Mouse (Mus musculus) right cerebral cortex, postnatal 10 days (tissue): ENCODE measurements at regions not wholly inside any gene's neighbourhood (a gene's known extent, or its start where the extent isn't known, plus 50 kb on each side); places are given as distances from the start of the nearest gene placed in this dataset.

Experiments
- DNase-seq, 2 experiments: peaks; one replicate each; pipeline ENCODE4 v3.0.0; 2021; ENCODE audit warnings: low spot score in 2 of 2

DNA sequence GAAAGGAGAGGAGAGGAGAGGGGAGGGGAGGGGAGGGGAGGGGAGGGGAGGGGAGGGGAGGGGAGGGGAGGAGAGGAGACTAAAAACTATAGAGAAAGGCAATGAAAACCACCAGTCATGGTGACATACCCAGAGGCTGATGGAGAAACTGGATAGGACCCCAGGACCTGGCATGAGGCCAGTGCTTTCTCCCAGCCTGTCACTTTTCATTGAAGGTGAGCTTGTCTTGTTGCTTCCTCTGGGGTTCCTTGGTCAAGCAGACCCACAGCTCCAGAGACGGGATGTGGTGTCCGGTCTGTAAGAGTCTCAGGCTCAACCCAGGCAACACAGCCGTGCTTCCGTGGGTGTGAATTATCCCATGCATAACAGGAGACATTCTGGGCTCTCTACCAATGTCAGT, 69.8 kb upstream of the Egln3 start:
- no peak for DNase-seq

- DNase-seq: no peak
These were observed 69.0 kb upstream of the Egln3 start for GRCm38 (mm10) chr12:54272696-54273095.

DNA sequence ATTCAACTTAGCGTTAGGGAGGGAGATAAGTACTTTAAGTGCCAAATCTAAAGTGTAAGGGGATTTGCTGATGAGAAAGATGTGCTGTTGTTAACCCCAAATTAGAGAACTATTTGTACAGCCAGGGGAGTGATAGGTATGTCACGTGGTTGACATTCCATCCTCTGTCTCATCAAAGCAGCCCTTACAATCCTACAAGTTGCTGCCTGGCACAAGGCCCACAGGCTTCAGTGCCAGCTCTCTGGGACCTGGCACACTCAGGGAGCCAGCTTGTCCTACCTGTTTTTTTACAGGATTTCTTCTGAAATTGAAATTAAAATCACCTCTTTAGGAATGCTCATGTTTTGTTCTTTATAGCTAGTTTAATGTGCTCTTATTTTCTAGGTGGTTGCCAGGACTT, 68.6 kb upstream of the Egln3 start:
- no peak for DNase-seq

DNA sequence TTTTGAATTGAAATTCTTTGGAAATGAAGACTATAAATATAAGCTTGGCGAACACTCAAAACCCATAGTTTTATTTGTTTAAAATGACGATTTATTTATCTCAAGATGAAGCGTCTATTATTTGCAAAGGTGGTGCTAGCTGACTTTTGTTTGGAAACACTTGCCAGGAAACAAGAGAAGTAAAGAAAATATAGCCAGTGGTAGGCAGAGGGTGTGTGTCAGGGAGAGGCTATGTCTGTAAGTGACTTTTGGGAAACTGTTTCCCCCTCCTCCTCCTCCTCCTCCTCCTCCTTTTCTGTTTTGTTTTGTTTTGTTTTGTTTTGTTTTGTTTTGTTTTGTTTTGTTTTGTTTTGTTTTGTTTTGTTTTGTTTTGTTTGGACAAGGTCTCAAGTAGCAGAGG, 62.2 kb upstream of the Egln3 start:
- no peak for DNase-seq

DNA sequence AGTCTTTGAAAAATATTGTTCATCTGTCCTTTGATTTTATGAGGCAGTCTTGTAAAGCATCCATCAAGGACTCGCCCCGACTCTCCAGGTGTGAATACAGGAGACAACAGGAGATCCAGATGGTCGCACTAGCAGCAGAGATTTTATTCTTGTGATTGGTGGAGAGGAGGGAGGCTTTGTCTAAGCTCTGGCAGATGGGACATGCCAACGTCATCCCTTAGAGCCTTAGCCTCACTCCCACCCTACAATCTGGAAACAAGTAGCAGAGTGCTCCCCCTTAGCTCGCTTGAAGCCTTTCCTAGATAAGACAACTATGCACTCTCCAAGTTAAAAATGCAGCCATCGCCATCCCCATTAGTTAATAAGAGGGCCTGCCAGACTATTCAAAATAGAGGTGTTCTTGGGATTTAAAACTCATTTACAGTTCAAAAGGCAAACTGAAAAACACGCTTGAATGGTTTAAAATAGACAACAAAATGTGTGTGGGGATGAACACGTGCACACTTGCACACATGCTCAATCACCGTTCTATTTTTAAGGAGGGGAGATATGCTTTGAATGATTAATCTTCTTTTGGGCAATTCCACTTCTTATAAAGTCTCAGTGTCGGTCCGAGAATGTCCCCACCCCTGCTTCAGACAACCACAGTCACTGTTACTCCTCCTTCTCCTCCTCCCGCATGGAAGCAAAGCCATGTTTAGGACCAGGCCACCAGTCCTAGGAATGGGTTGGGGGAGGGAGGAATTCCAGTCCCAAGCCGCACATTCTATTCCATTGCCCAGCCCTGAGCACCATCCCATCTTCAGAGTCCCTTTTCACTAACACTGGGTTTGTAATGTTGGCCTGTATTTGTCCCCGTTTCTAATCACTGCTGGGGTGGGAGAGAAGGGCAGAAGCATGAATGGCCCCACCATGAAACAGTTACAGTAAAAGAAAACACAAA, 61.5 kb upstream of the Egln3 start:
- DNase-seq: peak in 1 of 2 experiments; percentile 46

DNA sequence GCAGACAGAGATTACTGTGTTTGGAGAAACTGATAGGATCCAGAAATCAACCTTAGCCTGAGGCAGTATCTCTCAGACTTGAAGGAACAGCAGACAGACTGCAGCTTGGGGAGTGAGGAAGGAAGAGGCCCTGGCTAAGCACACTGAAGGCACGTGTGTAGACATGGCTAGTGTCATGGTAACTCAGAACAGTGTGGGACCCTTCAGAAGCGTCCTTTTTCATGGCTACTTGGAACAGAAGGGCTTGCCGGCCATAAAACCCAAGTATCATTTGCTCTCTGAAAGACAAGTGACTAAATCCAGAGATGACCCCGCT, 60.7 kb upstream of the Egln3 start:
- no peak for DNase-seq

DNA sequence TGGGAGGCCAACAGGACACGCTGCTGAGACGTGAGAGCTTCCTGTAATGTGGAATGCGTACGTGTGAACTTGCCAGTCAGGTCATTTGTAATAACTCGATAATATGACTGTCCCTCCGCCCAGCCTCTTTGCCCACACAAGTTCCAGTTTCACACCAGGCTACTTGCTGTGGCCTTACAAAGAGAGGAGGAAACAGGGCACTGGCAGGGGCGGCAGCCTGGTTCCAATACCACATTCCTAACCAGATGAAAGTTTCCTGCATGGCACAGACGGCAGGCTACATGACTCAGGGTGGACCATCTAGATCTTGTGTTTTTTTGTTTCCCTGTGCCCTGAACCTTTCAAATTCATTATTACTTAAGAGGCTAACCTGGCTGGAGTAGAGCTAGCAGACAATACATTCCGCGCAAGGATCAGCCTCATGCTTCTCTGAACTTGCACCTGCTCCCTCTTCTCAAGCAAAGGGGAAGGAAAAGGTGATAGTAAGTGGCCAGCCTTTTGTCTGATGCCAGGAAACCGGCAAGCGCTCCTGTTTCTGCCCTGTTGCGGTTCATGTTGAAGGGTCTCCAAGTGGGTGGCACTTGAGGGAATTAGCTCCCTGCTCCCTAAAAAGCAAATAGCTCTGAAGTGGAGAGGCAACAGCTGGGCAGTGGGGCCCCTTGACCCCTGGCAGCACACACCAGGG, 60.2 kb upstream of the Egln3 start:
- no peak for DNase-seq

DNA sequence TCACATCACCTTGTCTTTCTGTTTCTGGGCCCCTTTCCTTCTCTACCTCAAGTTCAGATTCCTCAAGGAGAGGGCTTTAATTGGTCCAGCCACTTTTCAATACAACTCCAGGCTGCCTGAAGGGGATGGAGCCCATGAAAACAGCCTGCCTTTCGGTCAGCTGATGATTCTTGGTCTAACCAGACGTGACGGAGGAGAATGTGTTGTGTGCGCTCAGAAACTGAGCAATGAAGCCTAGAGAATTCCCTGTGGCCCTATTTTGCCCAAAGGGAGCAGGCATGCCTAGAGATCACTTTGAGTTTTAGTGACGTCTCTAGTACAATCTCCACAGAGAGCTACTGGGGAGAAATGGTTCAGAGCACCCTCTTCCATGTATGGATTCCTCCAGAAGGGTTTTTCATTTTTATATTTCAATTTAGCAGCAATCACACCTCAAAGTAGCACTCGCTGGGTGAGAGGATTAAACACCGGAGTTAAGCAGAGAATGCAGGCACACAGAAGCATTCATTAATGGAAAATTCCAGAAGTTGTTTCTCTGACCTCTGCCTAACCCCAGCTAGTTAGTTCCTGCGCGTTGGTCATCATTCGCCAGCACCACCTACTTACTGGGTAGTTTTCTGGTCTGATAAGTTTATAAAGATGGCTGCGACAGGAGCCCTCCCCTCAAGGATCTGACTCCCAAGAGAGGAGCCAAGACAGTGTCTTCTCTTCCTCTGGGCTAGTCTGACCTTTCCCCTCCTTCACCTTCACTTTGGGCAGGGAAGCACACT, 58.8 kb upstream of the Egln3 start:
- no peak for DNase-seq

GRCm38 (mm10) chr12:54261426-54261825, 57.8 kb upstream of the Egln3 start:
- no peak for DNase-seq

GRCm38 (mm10) chr12:54260502-54260901, 56.8 kb upstream of the Egln3 start:
- no peak for DNase-seq

- no peak for DNase-seq
These were observed 54.2 kb upstream of the Egln3 start for GRCm38 (mm10) chr12:54257776-54258433.

GRCm38 (mm10) chr12:54256506-54257128, 53.0 kb upstream of the Egln3 start:
- DNase-seq: no peak
